Mouse (Mus musculus) ES-E14 (cell line): ENCODE measurements around the gene Cpeb2.

Experiments used
- HCFC1 ChIP-seq: IDR thresholded peaks from 2 replicates; pipeline ENCODE4 v1.6.1; 2012; ENCODE audit warnings: low read length, inconsistent platforms, borderline replicate concordance; ENCODE audit not compliant: insufficient read depth
- ZC3H11A ChIP-seq: IDR thresholded peaks from 2 replicates; pipeline ENCODE4 v1.6.1; 2012; ENCODE audit warnings: low read depth, mild to moderate bottlenecking, inconsistent platforms, low read length, borderline replicate concordance
- ZNF384 ChIP-seq: IDR thresholded peaks from 2 replicates; pipeline ENCODE4 v1.6.1; 2012; ENCODE audit warnings: low read depth, low read length, inconsistent platforms

DNA sequence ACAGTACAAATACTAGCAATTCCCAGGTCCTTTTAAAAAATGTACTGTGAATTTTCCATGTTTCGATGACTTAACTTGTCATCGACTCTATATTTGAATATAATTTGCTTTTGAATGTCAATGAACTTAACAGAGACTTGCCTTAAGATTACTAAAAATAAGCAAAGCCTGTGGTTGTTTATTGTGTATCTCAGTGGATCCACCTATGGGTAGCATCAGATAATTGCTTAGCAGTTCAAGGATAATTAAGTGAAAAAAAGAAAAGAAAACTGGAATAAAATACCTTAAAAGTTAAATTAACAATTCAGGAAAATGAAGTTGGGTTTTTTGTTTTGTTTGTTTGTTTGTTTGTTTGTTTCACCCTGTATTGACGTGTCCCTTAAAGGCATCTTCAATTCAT is 3.5 kb downstream of the Cpeb2 start:
- TF ChIP-seq ZNF384 (no peak), HCFC1 (no peak), ZC3H11A (no peak)
